Mouse (Mus musculus) adrenal gland, postnatal 25 days (tissue): ENCODE data around the gene Fibp. TPM values are rescaled to one million over a fixed set of nuclear protein-coding genes. Genes with fewer than 3 reads are reported as not detected.

Experiments
- DNase-seq: peaks from one replicate; pipeline ENCODE4 v3.0.0; 2021; ENCODE audit warnings: mixed read lengths
- total RNA-seq: library from RNA; stranded (reverse); gene quantifications from 2 replicates; pipeline ENCODE4 v1.2.3, GENCODE M21; 2021

Fibp gene
- total RNA-seq, 1 experiment from 2014 or later: 100 TPM

GRCm38 (mm10) chr19:5432992-5433852, 27.2 kb upstream of the Fibp start:
- DNase-seq: peak; percentile 58

DNA sequence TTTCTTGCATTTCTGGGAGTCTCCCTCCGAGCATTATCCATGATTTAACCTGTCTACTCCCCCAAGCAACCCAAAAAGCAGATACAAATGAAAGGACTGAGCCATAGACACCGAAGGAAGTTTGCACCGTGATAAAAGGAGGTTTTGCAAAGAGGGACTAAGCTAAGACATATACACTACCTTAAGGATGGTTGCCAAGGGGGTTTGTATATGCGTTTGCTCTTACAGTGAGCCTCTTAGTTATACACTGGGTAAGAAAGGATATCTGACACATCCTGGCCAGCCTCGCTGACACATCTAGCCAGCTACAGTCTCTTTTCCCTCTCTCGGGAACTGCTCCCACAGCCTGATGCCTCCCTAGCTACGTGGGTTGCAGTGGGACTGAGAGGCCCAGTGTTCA, 26.5 kb upstream of the Fibp start:
- no peak for DNase-seq

DNA sequence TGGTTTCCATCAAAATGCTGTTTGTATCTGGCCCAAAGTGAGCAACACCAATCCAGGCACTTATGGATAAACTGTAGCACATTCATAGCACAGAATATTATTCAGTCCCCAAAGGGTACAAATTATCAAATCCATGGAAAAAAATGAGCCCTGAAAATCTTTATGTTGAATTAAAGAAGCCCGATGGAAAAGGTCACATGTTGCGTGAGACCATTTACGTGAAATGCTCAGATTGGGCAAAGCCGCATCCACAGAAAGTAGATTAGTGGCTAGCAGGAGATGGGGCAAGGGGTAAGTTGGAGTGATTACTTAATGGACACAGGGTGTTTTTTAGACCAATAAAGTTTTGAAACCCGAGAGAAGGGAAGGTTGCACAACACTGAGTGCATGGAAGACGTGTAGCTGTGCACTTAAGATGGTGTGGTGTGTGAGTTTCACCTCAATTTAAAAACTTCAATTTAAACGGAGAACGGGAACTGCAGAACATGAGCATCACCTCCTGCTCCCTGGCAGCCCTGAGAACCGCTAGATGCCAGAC, 16.0 kb upstream of the Fibp start:
- no peak for DNase-seq

DNA sequence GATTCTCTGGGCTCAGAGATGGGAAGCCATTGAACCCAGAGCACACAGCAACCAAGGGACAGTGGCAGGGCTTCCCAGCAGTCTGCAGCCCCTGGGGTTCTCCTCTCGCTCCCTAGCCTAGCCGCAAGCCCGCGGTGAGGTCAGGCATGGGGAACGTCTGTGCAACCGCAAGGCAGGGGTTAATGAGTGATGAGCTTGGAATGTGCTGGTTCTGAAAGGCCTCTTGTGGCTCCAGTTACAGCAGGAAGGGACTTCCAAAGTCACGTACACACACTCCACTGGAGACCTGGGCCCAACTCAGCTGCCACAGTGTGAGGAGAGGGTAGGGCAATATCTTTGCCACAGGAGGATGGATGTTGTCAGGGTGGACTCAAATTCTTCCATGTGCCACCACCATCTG, 15.5 kb upstream of the Fibp start:
- no peak for DNase-seq

- DNase-seq: no peak
These were observed 14.7 kb upstream of the Fibp start for GRCm38 (mm10) chr19:5445747-5446146.

DNA sequence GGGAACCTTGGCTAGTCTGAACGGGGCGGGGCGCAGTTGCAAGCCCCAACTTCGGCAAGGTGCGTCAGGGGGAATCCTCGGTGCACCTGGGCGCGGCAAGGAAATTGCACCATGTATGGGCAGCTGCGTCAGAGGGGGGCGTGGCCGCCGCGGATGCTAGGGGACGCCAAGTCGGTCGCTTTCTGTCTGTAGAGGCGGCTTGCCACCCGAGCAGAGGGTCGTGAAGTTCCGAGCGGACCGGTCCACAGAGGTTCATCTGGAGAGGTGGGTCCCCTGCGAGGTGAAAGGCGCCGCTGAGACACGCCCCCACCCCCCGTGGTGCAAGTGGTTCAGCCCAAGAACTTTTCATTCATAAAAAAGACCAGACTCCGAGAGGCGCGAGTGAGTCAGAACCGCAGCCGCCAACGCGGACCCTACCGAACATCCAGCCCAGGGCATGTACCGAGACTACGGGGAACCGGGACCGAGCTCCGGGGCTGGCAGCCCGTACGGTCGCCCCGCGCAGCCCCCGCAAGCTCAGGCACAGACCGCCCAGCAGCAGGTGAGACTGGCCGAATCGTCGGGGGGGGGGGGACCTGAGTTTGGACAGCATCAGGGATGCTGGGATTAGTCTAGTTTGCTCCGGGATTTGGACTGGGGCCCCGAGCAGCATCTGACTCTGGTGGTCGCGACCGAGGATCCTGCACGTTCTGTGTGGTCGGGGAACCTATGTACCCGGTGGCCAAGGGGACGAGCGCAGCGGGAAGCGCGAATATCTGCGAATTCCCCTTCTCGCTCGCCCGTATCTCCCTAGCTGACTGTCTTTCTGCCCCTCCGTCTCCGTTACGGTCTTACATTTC, 12.7 kb upstream of the Fibp start, which contains the start of gene Fosl1:
Gene Fosl1 (plus strand): TSS at position 33 of the 839 bp plus-strand sequence.
- DNase-seq: peak; percentile 73

DNA sequence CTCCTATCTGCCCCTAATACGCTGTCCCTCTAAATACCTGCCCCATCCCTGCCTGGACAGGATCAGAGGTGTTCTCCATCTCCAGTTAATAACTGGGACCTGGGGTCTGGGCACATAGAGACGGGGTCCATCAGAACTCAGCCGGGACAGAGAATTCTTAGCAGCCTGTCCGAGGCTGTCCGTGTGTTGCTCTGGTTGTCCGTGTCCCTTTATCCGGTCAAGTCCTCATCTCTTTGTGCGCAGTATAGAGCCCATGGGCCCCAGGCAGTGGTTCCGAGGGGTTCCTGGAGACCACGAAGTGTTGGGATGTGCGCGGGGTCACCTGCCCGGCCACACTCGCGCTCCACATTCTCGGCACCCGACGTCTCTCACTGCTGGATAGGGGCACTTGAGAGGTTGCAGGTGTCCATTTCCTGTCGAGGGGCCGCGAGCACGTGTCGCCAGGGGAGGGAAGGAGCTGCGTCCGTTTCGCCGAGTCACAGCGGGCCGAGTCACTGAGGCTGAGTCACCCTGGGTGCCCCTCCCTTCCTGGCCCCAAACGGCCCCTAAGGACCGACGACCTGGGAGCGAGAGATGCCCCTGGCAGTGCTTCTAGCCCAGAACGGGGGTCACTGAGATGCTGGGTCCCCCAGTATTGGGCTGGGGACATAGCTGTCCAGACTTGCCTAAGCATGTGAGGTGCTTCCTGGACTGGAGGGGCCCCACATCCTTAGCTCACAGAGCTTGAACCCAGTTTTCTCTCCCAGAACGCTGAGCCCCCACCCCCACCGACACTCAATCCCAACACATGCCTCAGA, 11.9 kb upstream of the Fibp start:
- DNase-seq: peak; percentile 55

GRCm38 (mm10) chr19:5449673-5450072, 10.7 kb upstream of the Fibp start:
- no peak for DNase-seq

DNA sequence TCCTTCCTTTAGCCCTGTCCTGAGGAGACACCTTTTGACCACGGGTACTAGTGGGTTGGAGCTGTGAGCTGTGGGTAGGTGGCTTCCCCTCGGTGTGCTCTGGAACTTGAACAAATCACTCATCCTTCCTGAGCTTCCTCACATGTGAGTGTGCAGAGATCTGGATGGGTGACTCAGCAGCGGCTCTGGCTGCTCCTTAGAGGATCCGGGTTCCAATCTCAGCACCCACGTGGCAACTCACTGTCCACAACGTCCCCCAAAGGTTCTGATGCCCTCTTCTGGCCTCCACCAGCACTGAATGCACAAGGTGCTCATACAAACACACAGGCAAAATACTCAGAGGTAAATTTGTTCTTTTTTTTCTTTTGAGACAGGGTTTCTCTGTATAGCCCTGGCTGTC, 8.6 kb upstream of the Fibp start:
- DNase-seq: no peak

- DNase-seq: no peak
These were observed 5.4 kb upstream of the Fibp start for GRCm38 (mm10) chr19:5455037-5455436.

DNA sequence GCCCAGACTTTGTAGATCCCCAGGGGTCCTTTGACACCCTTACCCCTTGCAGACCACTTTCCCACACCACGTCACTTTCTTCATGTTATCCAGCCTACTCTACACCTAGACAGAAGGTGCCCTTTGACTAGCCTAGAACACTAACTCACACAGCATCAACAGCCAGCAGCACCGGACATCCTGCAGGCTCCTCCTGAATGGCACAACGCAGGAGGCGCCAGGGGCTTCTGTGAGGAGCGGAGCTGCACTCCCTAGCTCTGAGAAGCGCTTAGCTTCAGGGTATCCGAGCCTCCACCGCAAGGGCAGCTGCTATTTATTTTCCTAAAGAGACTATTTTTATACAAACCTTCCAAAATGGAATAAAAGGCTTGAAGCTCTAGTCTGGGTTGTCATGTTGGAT, 4.8 kb upstream of the Fibp start:
- DNase-seq: no peak

DNA sequence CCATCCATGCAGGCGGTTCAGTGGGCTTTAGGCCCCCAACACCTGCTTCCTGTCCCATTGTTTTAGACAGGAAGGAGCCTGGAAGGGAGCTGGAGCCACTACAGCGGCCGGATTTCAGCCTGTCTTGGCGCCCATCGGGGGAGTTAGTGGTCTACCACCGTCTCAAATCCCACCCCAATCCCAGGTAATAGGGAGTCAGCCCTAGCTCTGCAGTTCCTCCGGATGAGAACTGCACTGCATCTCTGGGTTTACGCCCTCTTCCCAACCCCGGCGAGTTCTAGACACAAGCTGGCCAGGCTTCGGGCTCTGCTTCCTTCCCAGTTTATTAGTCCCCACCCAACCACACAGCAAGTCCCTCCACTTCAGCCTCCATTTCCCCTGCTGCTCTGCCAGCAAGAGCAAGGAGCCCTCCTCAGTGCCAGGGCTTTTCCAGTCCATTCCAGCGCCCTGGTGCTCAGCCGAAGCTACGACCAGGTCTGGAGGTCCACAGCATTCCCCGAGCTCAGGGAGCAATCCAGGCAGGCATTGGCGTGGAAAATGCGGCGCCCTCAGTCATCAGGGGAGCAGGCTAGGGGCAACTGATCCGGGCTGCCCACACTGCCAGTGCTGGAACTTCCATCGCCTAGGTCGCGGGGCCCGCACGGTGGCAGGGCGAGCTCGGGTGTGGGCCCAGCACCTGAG, 4.0 kb upstream of the Fibp start:
- no peak for DNase-seq

DNA sequence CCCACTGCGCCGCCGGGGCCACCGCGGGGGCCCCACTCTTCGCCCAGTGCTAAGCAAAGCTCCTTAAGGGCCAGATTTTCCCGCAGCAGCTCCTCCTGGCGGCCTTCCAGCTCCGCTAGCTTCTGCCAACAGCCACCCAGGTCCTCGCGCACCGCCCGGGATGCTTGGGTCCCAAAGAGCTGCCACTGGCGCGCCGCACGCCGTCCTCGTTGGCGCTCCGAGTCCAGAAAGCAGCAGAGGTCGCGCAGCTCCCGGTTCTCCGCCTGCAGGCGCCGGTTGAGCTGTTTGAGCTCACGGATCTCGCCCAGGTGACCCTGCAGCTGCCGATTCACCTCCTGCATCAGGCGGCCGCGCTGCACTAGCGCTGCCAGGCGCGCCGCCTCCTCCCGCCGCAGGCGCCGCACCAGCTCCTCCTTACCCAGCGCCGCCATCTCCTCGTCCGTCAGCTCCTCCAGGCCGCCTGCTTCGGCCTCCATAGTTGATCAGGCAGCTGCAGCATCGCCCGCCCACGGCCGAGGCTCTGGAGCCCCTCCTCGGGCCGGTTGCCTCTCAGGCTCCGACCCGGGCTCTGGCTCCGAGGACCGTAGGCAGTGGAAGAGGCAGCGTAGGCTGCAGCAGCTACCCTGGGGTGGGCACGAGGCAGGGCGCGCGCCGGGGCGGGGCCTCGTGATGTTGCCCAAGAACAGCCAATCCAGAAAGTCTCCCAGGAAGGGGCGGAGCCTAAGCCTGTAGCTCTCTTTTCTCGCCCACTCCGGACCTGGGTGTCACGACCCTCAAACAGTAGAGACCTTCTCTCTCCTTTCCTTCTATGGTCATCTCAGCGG, 3.3 kb upstream of the Fibp start:
- peak; percentile 95 for DNase-seq

DNA sequence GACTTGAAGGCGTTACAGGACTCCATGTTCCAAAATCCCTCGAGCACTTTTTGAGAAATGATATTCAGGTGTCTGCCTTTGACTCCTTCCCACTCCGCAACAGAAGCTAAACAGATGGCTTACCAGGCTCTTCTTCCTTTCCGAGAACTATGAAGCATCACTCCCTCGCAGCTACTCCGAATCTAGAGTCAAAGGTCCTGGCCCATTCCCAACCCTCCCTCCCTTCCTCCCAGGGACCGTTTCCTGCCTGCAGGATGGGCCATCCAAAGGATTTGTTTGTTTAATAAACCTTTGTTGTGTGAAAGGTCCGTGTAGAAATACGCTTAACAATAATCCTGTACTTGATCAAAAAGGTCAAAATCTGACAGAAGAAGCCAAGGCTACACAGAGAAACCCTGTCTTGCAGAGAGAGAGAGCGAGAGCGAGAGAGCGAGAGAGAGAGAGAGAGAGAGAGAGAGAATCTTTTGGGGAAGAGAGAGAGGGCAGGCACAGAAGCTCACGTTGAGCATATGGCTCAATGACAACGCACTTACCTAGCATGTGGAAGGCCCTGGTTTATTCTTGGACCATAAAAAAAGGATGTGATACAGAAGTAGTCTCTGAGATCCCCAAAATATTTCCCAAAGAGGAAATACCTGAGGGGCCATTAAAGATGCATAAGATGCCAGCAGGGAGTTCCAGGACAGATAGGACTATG, 2.5 kb upstream of the Fibp start, which contains the start of gene Ccdc85b:
Gene Ccdc85b (minus strand): TSS at position 149 of the 697 bp plus-strand sequence.
- no peak for DNase-seq

GRCm38 (mm10) chr19:5459019-5459418, 1.4 kb upstream of the Fibp start:
- no peak for DNase-seq

DNA sequence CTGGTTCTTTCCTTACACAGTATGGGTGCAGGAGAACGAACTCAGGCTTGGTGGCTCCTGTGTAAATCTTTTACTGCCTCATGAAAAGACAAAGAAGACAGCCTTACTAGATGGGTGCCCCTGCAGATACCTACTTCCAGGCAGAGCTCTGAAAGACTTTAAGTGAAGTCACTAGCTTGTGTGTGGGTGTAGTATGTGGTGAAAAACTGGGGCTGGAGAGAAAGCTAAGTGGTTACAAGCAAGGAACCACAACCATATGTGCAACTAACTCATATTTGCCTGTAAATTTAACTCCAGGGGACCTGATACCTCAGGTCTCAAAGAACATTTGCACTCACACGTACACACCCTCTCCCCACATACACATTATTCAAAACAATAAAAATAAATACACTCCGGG, 519 bp upstream of the Fibp start:
- no peak for DNase-seq

- DNase-seq: no peak
These were observed 996 bp downstream of the Fibp start for GRCm38 (mm10) chr19:5461411-5461810.

GRCm38 (mm10) chr19:5463212-5463611, 2.8 kb downstream of the Fibp start:
- no peak for DNase-seq

- DNase-seq: peak; percentile 44
These were observed 3.6 kb downstream of the Fibp start for GRCm38 (mm10) chr19:5463791-5464562.
